Mouse (Mus musculus): ENCODE data around the gene Lrrd1. TPM values are rescaled to one million over a fixed set of nuclear protein-coding genes. Genes with fewer than 3 reads are reported as not detected.

The Lrrd1 gene
- total RNA-seq, 2 experiments from 2014 or later: not detected

Other genes starting within 250 kb of the Lrrd1 start
- gene Pex1, start 249.1 kb upstream of the Lrrd1 start, total RNA-seq (2021): 1 to 10 TPM; 9.1 to 9.5 TPM
- gene Rbm48, start 248.6 kb upstream of the Lrrd1 start, total RNA-seq (2021): 1 to 10 TPM; 5.4 to 5.5 TPM
- not detected for gene Tmbim7, start 194.0 kb upstream of the Lrrd1 start, total RNA-seq (2021)
- gene Gatad1, start 188.0 kb upstream of the Lrrd1 start, total RNA-seq (2021): 100 to 1,000 TPM in 1 of 2 experiments, 10 to 100 TPM in 1; 100.0 to 107 TPM
- 10 to 100 TPM; 21.8 to 24.0 TPM for gene Ankib1, start 42.2 kb upstream of the Lrrd1 start, total RNA-seq (2021)
- gene Krit1, start 42.0 kb upstream of the Lrrd1 start, total RNA-seq (2021): 10 to 100 TPM; 30.9 to 33.5 TPM
- gene Mterf1a, start 48.8 kb downstream of the Lrrd1 start, total RNA-seq (2021): 1 to 10 TPM; 3.1 TPM
- gene Akap9, start 82.9 kb downstream of the Lrrd1 start, total RNA-seq (2021): 10 to 100 TPM; 40.7 to 53.2 TPM